Mouse (Mus musculus): Measurements from ENCODE around the gene Epb41. TPM values are rescaled to one million over a fixed set of nuclear protein-coding genes. Genes with fewer than 3 reads are reported as not detected.
A peak's percentile ranks its signal among the peaks of the same experiment; 100 is the strongest.

Epb41 gene
- total and polyA plus RNA-seq, 2 experiments = 29.6 to 46.8 TPM

- H3K36me3 ChIP-seq (ENCODE audit: control insufficient read depth, insufficient read depth, low read length) = no peaks in the 10 kb centered on the region
- H3K27me3 ChIP-seq (ENCODE audit: control insufficient read depth, insufficient read depth, low read length) = no peaks in the 10 kb centered on the region
- peak overlapping the region; percentile 51 for H3K27ac ChIP-seq (replicated peaks; ENCODE audit: insufficient read depth, low read depth, low read length)
- peak overlapping the region; percentile 65 for H3K9ac ChIP-seq (ENCODE audit: low read depth, low read length)
- TF ChIP-seq CTCF (IDR thresholded peaks at IDR 0.05; ENCODE audit: low read depth, low read length) (no peak), POLR2A (IDR thresholded peaks at IDR 0.05; ENCODE audit: extremely low read depth, insufficient read depth, low read length) (no peak)
- 7% methylated on average over 19 of the region's 21 CpGs for WGBS
- DNase-seq (ENCODE audit: extremely low read depth, low read depth, low spot score) = peak; percentile 85
- H3K4me1 ChIP-seq (ENCODE audit: control insufficient read depth, insufficient read depth, low read length) = peaks cover 13% of the 10 kb centered on the region; the same call in 1 of the 2 replicates
- H3K4me3 ChIP-seq (ENCODE audit: insufficient read depth, low read depth, low read length) = peak overlapping the region; percentile 25; the same call in 1 of the 2 replicates
- no peaks in the 10 kb centered on the region for H3K79me2 ChIP-seq (ENCODE audit: control insufficient read depth, insufficient read depth, low read length)
These were observed 164.7 kb downstream of the Epb41 start for GRCm38 (mm10) chr4:131910237-131910994.

- DNase-seq (ENCODE audit: extremely low read depth, low read depth, low spot score) = no peak
- H3K4me3 ChIP-seq (ENCODE audit: insufficient read depth, low read depth, low read length) = no peak overlapping the region
- H3K27me3 ChIP-seq (ENCODE audit: control insufficient read depth, insufficient read depth, low read length) = no peaks in the 10 kb centered on the region
- no peaks in the 10 kb centered on the region for H3K79me2 ChIP-seq (ENCODE audit: control insufficient read depth, insufficient read depth, low read length)
- peaks cover 13% of the 10 kb centered on the region; the same call in 1 of the 2 replicates for H3K4me1 ChIP-seq (ENCODE audit: control insufficient read depth, insufficient read depth, low read length)
- 98% methylated on average over 3 of the region's 3 CpGs for WGBS
- TF ChIP-seq POLR2A (IDR thresholded peaks at IDR 0.05; ENCODE audit: extremely low read depth, insufficient read depth, low read length) (no peak), CTCF (IDR thresholded peaks at IDR 0.05; ENCODE audit: low read depth, low read length) (peak; percentile 54; the same call in 1 of the 2 replicates)
- H3K36me3 ChIP-seq (ENCODE audit: control insufficient read depth, insufficient read depth, low read length) = no peaks in the 10 kb centered on the region; the same call in 1 of the 2 replicates
- H3K9ac ChIP-seq (ENCODE audit: low read depth, low read length) = no peak overlapping the region
- no peak overlapping the region for H3K27ac ChIP-seq (replicated peaks; ENCODE audit: insufficient read depth, low read depth, low read length)
These were observed 167.2 kb downstream of the Epb41 start for GRCm38 (mm10) chr4:131907912-131908311.

GRCm38 (mm10) chr4:131906423-131906822, 168.7 kb downstream of the Epb41 start:
- Histone ChIP-seq H3K4me3 (ENCODE audit: insufficient read depth, low read depth, low read length) (no peak overlapping the region), H3K4me1 (ENCODE audit: control insufficient read depth, insufficient read depth, low read length) (peaks cover 13% of the 10 kb centered on the region; the same call in 1 of the 2 replicates)
- peak; percentile 74 for DNase-seq (ENCODE audit: extremely low read depth, low read depth, low spot score)

GRCm38 (mm10) chr4:131904478-131904877, 170.6 kb downstream of the Epb41 start:
- no peaks in the 10 kb centered on the region for H3K27me3 ChIP-seq (ENCODE audit: control insufficient read depth, insufficient read depth, low read length)
- no peaks in the 10 kb centered on the region for H3K79me2 ChIP-seq (ENCODE audit: control insufficient read depth, insufficient read depth, low read length)
- peak; percentile 82 for TF ChIP-seq CTCF (IDR thresholded peaks at IDR 0.05; ENCODE audit: low read depth, low read length)
- TF ChIP-seq POLR2A (IDR thresholded peaks at IDR 0.05; ENCODE audit: extremely low read depth, insufficient read depth, low read length) = no peak
- WGBS = 62% methylated on average over 8 of the region's 8 CpGs
- H3K36me3 ChIP-seq (ENCODE audit: control insufficient read depth, insufficient read depth, low read length) = peaks cover 26% of the 10 kb centered on the region
- H3K27ac ChIP-seq (replicated peaks; ENCODE audit: insufficient read depth, low read depth, low read length) = no peak overlapping the region
- no peak overlapping the region for H3K9ac ChIP-seq (ENCODE audit: low read depth, low read length)
- no peak overlapping the region for H3K4me3 ChIP-seq (ENCODE audit: insufficient read depth, low read depth, low read length)
- peak; percentile 53 for DNase-seq (ENCODE audit: extremely low read depth, low read depth, low spot score)
- H3K4me1 ChIP-seq (ENCODE audit: control insufficient read depth, insufficient read depth, low read length) = peaks cover 5% of the 10 kb centered on the region; the same call in 1 of the 2 replicates

More at GRCm38 (mm10) chr4:131906423-131906822, 168.7 kb downstream of the Epb41 start:
- no peaks in the 10 kb centered on the region for H3K27me3 ChIP-seq (ENCODE audit: control insufficient read depth, insufficient read depth, low read length)
- no peak for TF ChIP-seq POLR2A (IDR thresholded peaks at IDR 0.05; ENCODE audit: extremely low read depth, insufficient read depth, low read length)
- no peak for TF ChIP-seq CTCF (IDR thresholded peaks at IDR 0.05; ENCODE audit: low read depth, low read length)
- no peak overlapping the region for H3K9ac ChIP-seq (ENCODE audit: low read depth, low read length)
- no peaks in the 10 kb centered on the region for H3K79me2 ChIP-seq (ENCODE audit: control insufficient read depth, insufficient read depth, low read length)
- WGBS = 37% methylated on average over 6 of the region's 6 CpGs
- H3K27ac ChIP-seq (replicated peaks; ENCODE audit: insufficient read depth, low read depth, low read length) = peak overlapping the region; percentile 22; the same call in 1 of the 2 replicates
- peaks cover 7% of the 10 kb centered on the region for H3K36me3 ChIP-seq (ENCODE audit: control insufficient read depth, insufficient read depth, low read length)

- TF ChIP-seq POLR2A (IDR thresholded peaks at IDR 0.05; ENCODE audit: extremely low read depth, insufficient read depth, low read length) = no peak
- TF ChIP-seq CTCF (IDR thresholded peaks at IDR 0.05; ENCODE audit: low read depth, low read length) = no peak
- peaks cover 39% of the 10 kb centered on the region for H3K36me3 ChIP-seq (ENCODE audit: control insufficient read depth, insufficient read depth, low read length)
- H3K79me2 ChIP-seq (ENCODE audit: control insufficient read depth, insufficient read depth, low read length) = peaks cover 3% of the 10 kb centered on the region; the same call in 1 of the 2 replicates
- 95% methylated on average over 15 of the region's 15 CpGs for WGBS
- no peak for DNase-seq (ENCODE audit: extremely low read depth, low read depth, low spot score)
- H3K27ac ChIP-seq (replicated peaks; ENCODE audit: insufficient read depth, low read depth, low read length) = no peak overlapping the region
- H3K4me3 ChIP-seq (ENCODE audit: insufficient read depth, low read depth, low read length) = no peak overlapping the region
- H3K9ac ChIP-seq (ENCODE audit: low read depth, low read length) = no peak overlapping the region
- H3K4me1 ChIP-seq (ENCODE audit: control insufficient read depth, insufficient read depth, low read length) = peaks cover 15% of the 10 kb centered on the region
- H3K27me3 ChIP-seq (ENCODE audit: control insufficient read depth, insufficient read depth, low read length) = no peaks in the 10 kb centered on the region
These were observed 174.0 kb downstream of the Epb41 start for GRCm38 (mm10) chr4:131901090-131901489.

GRCm38 (mm10) chr4:131899180-131899554, 176.0 kb downstream of the Epb41 start:
- Histone ChIP-seq H3K79me2 (ENCODE audit: control insufficient read depth, insufficient read depth, low read length) (peaks cover 3% of the 10 kb centered on the region; the same call in 1 of the 2 replicates), H3K27ac (replicated peaks; ENCODE audit: insufficient read depth, low read depth, low read length) (peak overlapping the region; percentile 88), H3K36me3 (ENCODE audit: control insufficient read depth, insufficient read depth, low read length) (peaks cover 48% of the 10 kb centered on the region), H3K4me1 (ENCODE audit: control insufficient read depth, insufficient read depth, low read length) (peaks cover 14% of the 10 kb centered on the region), H3K9ac (ENCODE audit: low read depth, low read length) (no peak overlapping the region), H3K4me3 (ENCODE audit: insufficient read depth, low read depth, low read length) (no peak overlapping the region), H3K27me3 (ENCODE audit: control insufficient read depth, insufficient read depth, low read length) (no peaks in the 10 kb centered on the region)
- TF ChIP-seq POLR2A (IDR thresholded peaks at IDR 0.05; ENCODE audit: extremely low read depth, insufficient read depth, low read length) = no peak
- TF ChIP-seq CTCF (IDR thresholded peaks at IDR 0.05; ENCODE audit: low read depth, low read length) = no peak
- WGBS = 29% methylated on average over 6 of the region's 6 CpGs
- DNase-seq (ENCODE audit: extremely low read depth, low read depth, low spot score) = no peak

Measured in liver, adult 2 months (tissue).